Mouse (Mus musculus) heart, postnatal 0 days (tissue): Measurements from ENCODE around the gene Lhfpl2. TPM values are rescaled to one million over a fixed set of nuclear protein-coding genes. Genes with fewer than 3 reads are reported as not detected.

Experiments used
- ATAC-seq: fragments of 200-750 bp; cut with Nextera tagmentation; 2 replicates; pipeline ENCODE4 v1.8.0; 2017; ENCODE audit warnings: low read depth, moderate number of reproducible peaks, moderate library complexity; ENCODE audit not compliant: insufficient read depth
- DNase-seq: peaks from one replicate; pipeline ENCODE4 v3.0.0-alpha.2; 2016; ENCODE audit warnings: low spot score
- H3K27ac ChIP-seq: fragments of 300-500 bp; sonication (generic); 2 replicates; pipeline ENCODE4 v1.5.1; 2014; ENCODE audit warnings: low read depth, mild to moderate bottlenecking
- H3K27me3 ChIP-seq: fragments of 300-500 bp; sonication (generic); 2 replicates; pipeline ENCODE4 v1.6.1; 2014; ENCODE audit warnings: low read length, mixed read lengths; ENCODE audit not compliant: control insufficient read depth, insufficient read depth
- H3K36me3 ChIP-seq: fragments of 300-500 bp; sonication (generic); replicated peaks from 2 replicates; pipeline ENCODE4 v1.6.1; 2014; ENCODE audit warnings: low read length, mixed read lengths; ENCODE audit not compliant: control insufficient read depth, insufficient read depth
- H3K4me1 ChIP-seq: fragments of 300-500 bp; sonication (generic); 2 replicates; pipeline ENCODE4 v1.6.1; 2014; ENCODE audit warnings: antibody characterized with exemption; ENCODE audit not compliant: control insufficient read depth, insufficient read depth
- H3K4me2 ChIP-seq: fragments of 300-500 bp; sonication (generic); 2 replicates; pipeline ENCODE4 v1.6.1; 2014; ENCODE audit warnings: low read depth, mild to moderate bottlenecking, low read length, moderate library complexity
- H3K4me3 ChIP-seq: fragments of 300-500 bp; sonication (generic); 2 replicates; pipeline ENCODE4 v1.5.1; 2014; ENCODE audit warnings: low read depth, low read length
- H3K9ac ChIP-seq: fragments of 300-500 bp; sonication (generic); replicated peaks from 2 replicates; pipeline ENCODE4 v1.6.1; 2014; ENCODE audit warnings: low read depth, low read length, mixed read lengths
- H3K9me3 ChIP-seq: fragments of 300-500 bp; sonication (generic); replicated peaks from 2 replicates; pipeline ENCODE4 v1.6.1; 2016; ENCODE audit warnings: low read length; ENCODE audit not compliant: control insufficient read depth
- CTCF ChIP-seq: IDR thresholded peaks from 2 replicates; pipeline ENCODE4 v1.5.1; 2016; ENCODE audit warnings: antibody characterized with exemption, control low read depth, low read depth
- EP300 ChIP-seq: IDR thresholded peaks from 2 replicates; pipeline ENCODE4 v1.6.1; 2016; ENCODE audit warnings: antibody characterized with exemption, low read depth
- WGBS: fragments of 180-500 bp; shearing (Covaris S2); extraction: QIAGEN DNeasy Blood & Tissue Kit; methylation state at CpG from one replicate; pipeline ENCODE4 v1.1.7; 2014; 5-methylcytosine and 5-hydroxymethylcytosine counted together
- polyA plus RNA-seq: library from polyadenylated mRNA; unstranded; fragments of >200 nt; fragmentation: Nextera tagmentation; extraction: Ambion mirVana; gene quantifications from 2 replicates; pipeline ENCODE4 v1.2.1, GENCODE M21; 2015
- total RNA-seq: library from RNA; depleted of rRNA; stranded (reverse); fragments of >200 nt; gene quantifications from 2 replicates; pipeline ENCODE4 v1.2.3, GENCODE M21; 2014; ENCODE audit warnings: low replicate concordance

Gene Lhfpl2
- total and polyA plus RNA-seq, 2 experiments from 2014 or later, result 10.8 to 22.5 TPM

DNA sequence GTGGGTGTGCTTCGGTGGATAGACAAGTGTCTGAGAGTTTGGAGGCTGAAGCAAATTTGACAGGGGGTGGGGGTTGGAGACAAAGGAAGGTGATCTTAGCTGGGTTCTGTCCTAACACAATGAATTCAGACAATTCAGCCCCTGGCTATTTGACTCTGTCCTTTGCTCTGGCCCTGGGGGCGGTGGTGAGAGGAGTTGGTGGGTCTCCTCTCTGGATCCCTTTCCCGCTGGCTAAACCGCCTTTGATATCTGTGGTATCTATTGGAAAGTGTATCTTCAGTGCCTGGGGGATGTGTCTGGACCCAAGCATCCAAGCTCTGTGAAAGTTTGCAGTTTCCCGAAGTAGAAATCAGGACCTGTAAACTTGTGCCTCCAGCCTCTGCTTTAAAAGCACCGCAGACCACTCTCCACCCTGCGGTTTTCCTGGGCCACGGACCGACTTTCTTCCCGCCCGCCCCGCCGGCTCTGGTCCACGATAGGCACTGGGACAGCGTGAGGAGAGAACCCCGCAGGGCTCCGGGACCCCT lies 497 bp upstream of the Lhfpl2 start:
- no peak for TF ChIP-seq CTCF
- no peak for TF ChIP-seq EP300
- peak overlapping the region; percentile 80 for H3K9ac ChIP-seq
- H3K36me3 ChIP-seq, result no peaks in the 10 kb centered on the region
- peak overlapping the region; percentile 74 for H3K27ac ChIP-seq
- H3K4me3 ChIP-seq, result peak overlapping the region; percentile 86
- peak overlapping the region; percentile 99 for H3K4me2 ChIP-seq
- ATAC-seq, result peak; percentile 8; the same call in 1 of the 2 replicates
- peaks cover 8% of the 10 kb centered on the region; the same call in 1 of the 2 replicates for H3K4me1 ChIP-seq
- H3K27me3 ChIP-seq, result no peaks in the 10 kb centered on the region
- 12% methylated on average over 17 of the region's 17 CpGs for WGBS
- DNase-seq, result peak; percentile 8
- H3K9me3 ChIP-seq, result no peaks in the 10 kb centered on the region

DNA sequence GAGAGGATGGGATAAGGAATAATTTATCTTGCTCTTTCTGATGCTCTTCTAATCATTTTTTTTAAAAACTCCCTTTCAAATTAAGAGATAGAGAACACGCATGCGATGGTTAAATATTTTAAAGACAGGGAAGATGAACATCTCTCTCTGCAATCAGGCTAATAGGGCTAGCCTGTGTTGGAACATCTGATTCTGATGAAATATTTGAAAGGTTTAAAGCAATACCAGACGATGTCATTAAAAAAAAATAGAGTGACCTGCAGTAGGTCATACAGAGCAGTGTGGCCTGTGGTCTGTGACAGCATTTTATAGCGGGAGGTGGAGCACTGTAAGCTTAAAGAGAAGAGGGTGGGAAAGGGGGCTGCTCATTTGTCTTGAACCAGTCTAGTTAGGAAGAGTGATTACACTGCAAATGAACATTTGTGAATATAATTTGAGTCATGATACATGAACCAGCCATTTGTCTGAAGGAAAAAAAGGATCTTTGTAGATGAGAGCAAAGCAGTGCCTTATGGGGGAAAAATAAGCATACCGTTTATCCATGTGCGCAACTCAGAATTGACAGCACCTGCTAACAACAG lies 1.1 kb downstream of the Lhfpl2 start:
- Histone ChIP-seq H3K9me3 (no peaks in the 10 kb centered on the region), H3K27me3 (no peaks in the 10 kb centered on the region), H3K27ac (no peak overlapping the region), H3K4me2 (peak overlapping the region; percentile 99), H3K4me1 (peaks cover 23% of the 10 kb centered on the region), H3K4me3 (peak overlapping the region; percentile 86), H3K36me3 (no peaks in the 10 kb centered on the region), H3K9ac (peak overlapping the region; percentile 80)
- DNase-seq (no peak), ATAC-seq (no peak)
- no peak for TF ChIP-seq EP300
- no peak for TF ChIP-seq CTCF
- 55% methylated on average over 6 of the region's 6 CpGs for WGBS

DNA sequence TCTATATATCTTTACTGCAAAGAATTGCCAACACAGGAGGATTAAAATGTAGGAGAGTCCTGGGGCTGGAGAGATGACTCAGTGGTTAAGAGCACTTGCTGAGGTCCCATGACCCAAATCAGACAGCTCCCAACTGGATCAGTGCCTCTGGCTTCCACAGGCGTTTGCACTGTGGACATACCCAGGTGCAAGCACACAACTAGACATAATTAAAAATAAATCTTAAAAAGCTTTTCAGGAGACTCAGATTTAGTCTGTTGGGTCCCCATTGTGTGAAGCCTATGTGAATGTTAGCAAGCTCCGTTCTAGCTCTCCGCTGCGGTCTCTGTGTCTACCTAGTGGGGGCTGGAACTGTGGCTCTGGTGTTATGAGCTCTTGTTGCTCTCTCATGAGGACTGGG lies 1.8 kb downstream of the Lhfpl2 start:
- H3K4me3 ChIP-seq, result no peak overlapping the region

DNA sequence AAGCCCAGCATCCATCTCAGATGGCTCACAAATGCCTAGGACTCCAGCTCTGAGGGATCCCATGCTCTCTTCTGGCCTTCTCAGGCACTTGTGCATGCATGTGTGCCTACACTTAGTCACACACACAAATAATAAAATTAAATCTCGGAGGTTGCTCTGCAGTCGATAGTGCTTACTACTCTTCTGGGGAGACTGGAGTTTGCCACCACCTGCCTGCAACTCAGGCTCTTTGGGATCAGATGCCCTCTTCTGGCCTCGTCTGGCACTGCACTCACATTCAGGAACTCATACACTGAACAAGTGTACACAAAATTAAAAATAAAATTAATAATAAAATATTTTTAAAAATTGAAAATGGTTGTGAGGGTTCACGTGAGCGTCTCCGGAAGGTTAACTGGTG lies 2.2 kb downstream of the Lhfpl2 start:
- WGBS, result 85% methylated on average over 6 of the region's 6 CpGs
- no peak overlapping the region for H3K4me2 ChIP-seq
- DNase-seq, result no peak

More for the DNA sequence above, 1.8 kb downstream of the Lhfpl2 start:
- H3K9ac ChIP-seq, result no peak overlapping the region
- H3K9me3 ChIP-seq, result no peaks in the 10 kb centered on the region
- DNase-seq, result no peak
- no peak overlapping the region for H3K27ac ChIP-seq
- no peak for ATAC-seq
- 95% methylated on average over 4 of the region's 4 CpGs for WGBS
- peak overlapping the region; percentile 99 for H3K4me2 ChIP-seq
- H3K36me3 ChIP-seq, result no peaks in the 10 kb centered on the region
- no peaks in the 10 kb centered on the region for H3K27me3 ChIP-seq
- H3K4me1 ChIP-seq, result peaks cover 29% of the 10 kb centered on the region
- TF ChIP-seq EP300 (no peak), CTCF (no peak)

DNA sequence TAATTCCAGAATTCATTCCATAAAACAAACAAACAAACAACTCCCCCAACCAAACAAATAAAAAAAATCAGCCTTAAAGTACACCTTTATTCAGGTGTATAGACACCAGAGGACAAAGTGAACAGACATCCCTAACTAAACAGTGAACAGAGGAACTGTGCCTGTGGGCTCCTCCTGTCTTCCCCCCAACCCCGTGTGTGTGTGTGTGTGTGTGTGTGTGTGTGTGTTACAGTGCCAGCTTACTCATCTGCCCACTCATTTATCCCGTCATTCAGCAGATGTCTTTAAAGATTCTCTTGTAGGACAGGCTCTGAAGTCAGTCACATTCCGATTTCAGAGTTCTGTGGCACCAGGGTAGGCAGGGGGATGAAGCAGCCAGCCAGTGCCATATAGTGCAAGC lies 2.9 kb downstream of the Lhfpl2 start:
- H3K36me3 ChIP-seq, result no peaks in the 10 kb centered on the region
- ATAC-seq (no peak), DNase-seq (no peak)
- H3K4me3 ChIP-seq, result no peak overlapping the region
- no peak overlapping the region for H3K9ac ChIP-seq
- no peaks in the 10 kb centered on the region for H3K9me3 ChIP-seq
- no peak overlapping the region for H3K4me2 ChIP-seq
- H3K27me3 ChIP-seq, result no peaks in the 10 kb centered on the region
- H3K27ac ChIP-seq, result no peak overlapping the region
- WGBS, result 86% methylated on average over 3 of the region's 3 CpGs
- TF ChIP-seq EP300 (no peak), CTCF (no peak)
- peaks cover 40% of the 10 kb centered on the region for H3K4me1 ChIP-seq

More for the DNA sequence above, 2.2 kb downstream of the Lhfpl2 start:
- Histone ChIP-seq H3K9me3 (no peaks in the 10 kb centered on the region), H3K4me3 (no peak overlapping the region), H3K9ac (no peak overlapping the region), H3K4me1 (peaks cover 33% of the 10 kb centered on the region), H3K36me3 (no peaks in the 10 kb centered on the region), H3K27me3 (no peaks in the 10 kb centered on the region), H3K27ac (no peak overlapping the region)
- ATAC-seq, result no peak
- TF ChIP-seq CTCF (peak; percentile 52), EP300 (no peak)
